Mouse (Mus musculus): Measurements from ENCODE around the gene Rmi2. TPM values are rescaled to one million over a fixed set of nuclear protein-coding genes. Genes with fewer than 3 reads are reported as not detected.
A peak's percentile ranks its signal among the peaks of the same experiment; 100 is the strongest.

Gene Rmi2
- polyA plus RNA-seq, 1 experiment from 2014 or later = 1.0 TPM

GRCm38 (mm10) chr16:10828461-10828805 lies 6.4 kb upstream of the Rmi2 start:
- Histone ChIP-seq H3K4me2 (replicated peaks) (no peak overlapping the region), H3K27me3 (no peaks in the 10 kb centered on the region), H3K27ac (no peak overlapping the region), H3K9ac (replicated peaks) (no peak overlapping the region), H3K4me1 (replicated peaks) (no peaks in the 10 kb centered on the region), H3K4me3 (replicated peaks) (no peak overlapping the region), H3K36me3 (no peaks in the 10 kb centered on the region), H3K9me3 (no peaks in the 10 kb centered on the region)
- 82% methylated on average over 4 of the region's 4 CpGs for WGBS
- no peak for ATAC-seq

GRCm38 (mm10) chr16:10834542-10834910 lies 333 bp upstream of the Rmi2 start:
- peak overlapping the region; percentile 84 for H3K4me3 ChIP-seq (replicated peaks)
- WGBS = 10% methylated on average over 12 of the region's 12 CpGs
- no peaks in the 10 kb centered on the region for H3K9me3 ChIP-seq
- H3K4me1 ChIP-seq (replicated peaks) = peaks cover 20% of the 10 kb centered on the region
- H3K9ac ChIP-seq (replicated peaks) = no peak overlapping the region
- no peak overlapping the region for H3K27ac ChIP-seq
- no peaks in the 10 kb centered on the region for H3K36me3 ChIP-seq
- no peak for ATAC-seq
- H3K27me3 ChIP-seq = peaks cover 10% of the 10 kb centered on the region; the same call in 1 of the 2 replicates
- peak overlapping the region; percentile 95 for H3K4me2 ChIP-seq (replicated peaks)

- no peak overlapping the region for H3K9ac ChIP-seq (replicated peaks)
- H3K4me1 ChIP-seq (replicated peaks) = peaks cover 20% of the 10 kb centered on the region
- H3K36me3 ChIP-seq = no peaks in the 10 kb centered on the region
- no peak overlapping the region for H3K4me2 ChIP-seq (replicated peaks)
- H3K4me3 ChIP-seq (replicated peaks) = no peak overlapping the region
- no peak overlapping the region for H3K27ac ChIP-seq
- H3K27me3 ChIP-seq = peaks cover 10% of the 10 kb centered on the region; the same call in 1 of the 2 replicates
- H3K9me3 ChIP-seq = no peaks in the 10 kb centered on the region
- 98% methylated on average over 3 of the region's 3 CpGs for WGBS
- no peak for ATAC-seq
Observed at GRCm38 (mm10) chr16:10836388-10836787, 1.5 kb downstream of the Rmi2 start.

- Histone ChIP-seq H3K9ac (replicated peaks) (no peak overlapping the region), H3K4me1 (replicated peaks) (peaks cover 20% of the 10 kb centered on the region), H3K27me3 (peaks cover 10% of the 10 kb centered on the region; the same call in 1 of the 2 replicates), H3K9me3 (no peaks in the 10 kb centered on the region), H3K27ac (no peak overlapping the region), H3K4me3 (replicated peaks) (no peak overlapping the region), H3K36me3 (no peaks in the 10 kb centered on the region), H3K4me2 (replicated peaks) (no peak overlapping the region)
- ATAC-seq = no peak
- WGBS = 91% methylated on average over 3 of the region's 3 CpGs
Observed at GRCm38 (mm10) chr16:10837250-10837649, 2.4 kb downstream of the Rmi2 start.

- Histone ChIP-seq H3K9me3 (no peaks in the 10 kb centered on the region), H3K9ac (replicated peaks) (no peak overlapping the region), H3K36me3 (no peaks in the 10 kb centered on the region), H3K4me2 (replicated peaks) (no peak overlapping the region), H3K27me3 (peaks cover 10% of the 10 kb centered on the region; the same call in 1 of the 2 replicates), H3K27ac (no peak overlapping the region), H3K4me1 (replicated peaks) (peaks cover 20% of the 10 kb centered on the region), H3K4me3 (replicated peaks) (no peak overlapping the region)
- ATAC-seq = no peak
- 89% methylated on average over 1 of the region's 1 CpGs for WGBS
Observed at GRCm38 (mm10) chr16:10837903-10838302, 3.0 kb downstream of the Rmi2 start.

- no peak for ATAC-seq
- WGBS = 52% methylated on average over 10 of the region's 10 CpGs
- Histone ChIP-seq H3K9ac (replicated peaks) (no peak overlapping the region), H3K4me2 (replicated peaks) (no peak overlapping the region), H3K4me1 (replicated peaks) (peaks cover 23% of the 10 kb centered on the region), H3K4me3 (replicated peaks) (no peak overlapping the region), H3K27ac (no peak overlapping the region), H3K27me3 (peaks cover 8% of the 10 kb centered on the region; the same call in 1 of the 2 replicates), H3K9me3 (no peaks in the 10 kb centered on the region), H3K36me3 (no peaks in the 10 kb centered on the region)
Observed at GRCm38 (mm10) chr16:10838487-10839245, 3.8 kb downstream of the Rmi2 start.

GRCm38 (mm10) chr16:10840018-10840417 lies 5.2 kb downstream of the Rmi2 start:
- H3K4me2 ChIP-seq (replicated peaks) = no peak overlapping the region
- H3K9ac ChIP-seq (replicated peaks) = no peak overlapping the region
- no peak overlapping the region for H3K27ac ChIP-seq
- no peaks in the 10 kb centered on the region for H3K36me3 ChIP-seq
- H3K4me1 ChIP-seq (replicated peaks) = peaks cover 27% of the 10 kb centered on the region
- H3K9me3 ChIP-seq = no peaks in the 10 kb centered on the region
- ATAC-seq = no peak
- no peak overlapping the region for H3K4me3 ChIP-seq (replicated peaks)
- 93% methylated on average over 12 of the region's 14 CpGs for WGBS
- 0 out of 2 replicates have a peak, but pooled peaks cover 2% of the 10 kb centered on the region for H3K27me3 ChIP-seq

GRCm38 (mm10) chr16:10842282-10842855 lies 7.5 kb downstream of the Rmi2 start:
- ATAC-seq = no peak
- no peaks in the 10 kb centered on the region for H3K9me3 ChIP-seq
- H3K36me3 ChIP-seq = no peaks in the 10 kb centered on the region
- 66% methylated on average over 4 of the region's 4 CpGs for WGBS
- H3K27ac ChIP-seq = no peak overlapping the region
- no peak overlapping the region for H3K9ac ChIP-seq (replicated peaks)
- H3K27me3 ChIP-seq = no peaks in the 10 kb centered on the region
- H3K4me1 ChIP-seq (replicated peaks) = peaks cover 22% of the 10 kb centered on the region
- H3K4me2 ChIP-seq (replicated peaks) = no peak overlapping the region
- H3K4me3 ChIP-seq (replicated peaks) = no peak overlapping the region

GRCm38 (mm10) chr16:10843486-10844318 lies 8.8 kb downstream of the Rmi2 start:
- WGBS = 28% methylated on average over 18 of the region's 18 CpGs
- no peaks in the 10 kb centered on the region for H3K9me3 ChIP-seq
- no peaks in the 10 kb centered on the region for H3K27me3 ChIP-seq
- no peak for ATAC-seq
- H3K4me3 ChIP-seq (replicated peaks) = no peak overlapping the region
- no peaks in the 10 kb centered on the region for H3K36me3 ChIP-seq
- no peak overlapping the region for H3K27ac ChIP-seq
- peaks cover 15% of the 10 kb centered on the region for H3K4me1 ChIP-seq (replicated peaks)
- H3K9ac ChIP-seq (replicated peaks) = no peak overlapping the region
- peak overlapping the region; percentile 36 for H3K4me2 ChIP-seq (replicated peaks)

- ATAC-seq = no peak
- 69% methylated on average over 6 of the region's 6 CpGs for WGBS
- H3K4me2 ChIP-seq (replicated peaks) = peak overlapping the region; percentile 36; the same call in 1 of the 2 replicates
Observed at GRCm38 (mm10) chr16:10844319-10844670, 9.4 kb downstream of the Rmi2 start.

GRCm38 (mm10) chr16:10845952-10846351 lies 11.1 kb downstream of the Rmi2 start:
- Histone ChIP-seq H3K4me1 (replicated peaks) (peaks cover 11% of the 10 kb centered on the region), H3K27ac (no peak overlapping the region), H3K9me3 (no peaks in the 10 kb centered on the region), H3K27me3 (no peaks in the 10 kb centered on the region), H3K4me2 (replicated peaks) (no peak overlapping the region), H3K9ac (replicated peaks) (no peak overlapping the region), H3K36me3 (no peaks in the 10 kb centered on the region), H3K4me3 (replicated peaks) (no peak overlapping the region)
- WGBS = 80% methylated on average over 6 of the region's 6 CpGs
- no peak for ATAC-seq

More at GRCm38 (mm10) chr16:10844319-10844670, 9.4 kb downstream of the Rmi2 start:
- H3K9ac ChIP-seq (replicated peaks) = no peak overlapping the region
- no peak overlapping the region for H3K27ac ChIP-seq
- H3K27me3 ChIP-seq = no peaks in the 10 kb centered on the region
- H3K36me3 ChIP-seq = no peaks in the 10 kb centered on the region
- no peak overlapping the region for H3K4me3 ChIP-seq (replicated peaks)
- no peaks in the 10 kb centered on the region for H3K9me3 ChIP-seq
- H3K4me1 ChIP-seq (replicated peaks) = peaks cover 11% of the 10 kb centered on the region

- no peaks in the 10 kb centered on the region for H3K36me3 ChIP-seq
- no peak overlapping the region for H3K9ac ChIP-seq (replicated peaks)
- no peaks in the 10 kb centered on the region for H3K27me3 ChIP-seq
- H3K4me3 ChIP-seq (replicated peaks) = no peak overlapping the region
- WGBS = 57% methylated on average over 4 of the region's 4 CpGs
- peak; percentile 63; the same call in 1 of the 2 replicates for ATAC-seq
- peaks cover 11% of the 10 kb centered on the region for H3K4me1 ChIP-seq (replicated peaks)
- H3K27ac ChIP-seq = no peak overlapping the region
- no peak overlapping the region for H3K4me2 ChIP-seq (replicated peaks)
- H3K9me3 ChIP-seq = no peaks in the 10 kb centered on the region
Observed at GRCm38 (mm10) chr16:10846503-10846902, 11.6 kb downstream of the Rmi2 start.
